Mouse (Mus musculus) hindbrain, embryonic 12.5 days (tissue): ENCODE measurements around the gene Gm20503. TPM values are rescaled to one million over a fixed set of nuclear protein-coding genes. Genes with fewer than 3 reads are reported as not detected.

Experiments used
- ATAC-seq: fragments of 200-750 bp; cut with Nextera tagmentation; 2 replicates; pipeline ENCODE4 v1.8.0; 2017; ENCODE audit warnings: moderate TSS enrichment; ENCODE audit not compliant: low FRiP score
- H3K27ac ChIP-seq: fragments of 300-500 bp; sonication (generic); 2 replicates; pipeline ENCODE4 v1.5.1; 2016; ENCODE audit warnings: mild to moderate bottlenecking
- H3K27me3 ChIP-seq: fragments of 300-500 bp; sonication (generic); 2 replicates; pipeline ENCODE4 v1.6.1; 2016; ENCODE audit warnings: mild to moderate bottlenecking
- H3K36me3 ChIP-seq: fragments of 300-500 bp; sonication (generic); 2 replicates; pipeline ENCODE4 v1.6.1; 2016; ENCODE audit warnings: mild to moderate bottlenecking
- H3K4me1 ChIP-seq: fragments of 300-500 bp; sonication (generic); 2 replicates; pipeline ENCODE4 v1.6.1; 2016
- H3K4me2 ChIP-seq: fragments of 300-500 bp; sonication (generic); replicated peaks from 2 replicates; pipeline ENCODE4 v1.6.1; 2016; ENCODE audit warnings: mild to moderate bottlenecking
- H3K4me3 ChIP-seq: fragments of 300-500 bp; sonication (generic); 2 replicates; pipeline ENCODE4 v1.5.1; 2016; ENCODE audit warnings: mild to moderate bottlenecking
- H3K9ac ChIP-seq: fragments of 300-500 bp; sonication (generic); 2 replicates; pipeline ENCODE4 v1.6.1; 2016; ENCODE audit warnings: mild to moderate bottlenecking, moderate library complexity
- H3K9me3 ChIP-seq: fragments of 300-500 bp; sonication (generic); replicated peaks from 2 replicates; pipeline ENCODE4 v1.6.1; 2016; ENCODE audit warnings: mild to moderate bottlenecking
- WGBS: fragments of 180-500 bp; shearing (Covaris S2); methylation state at CpG from one replicate; pipeline ENCODE4 v1.1.7; 2016; 5-methylcytosine and 5-hydroxymethylcytosine counted together
- polyA plus RNA-seq: library from polyadenylated mRNA; unstranded; fragments of >200 nt; fragmentation: Nextera tagmentation; extraction: Ambion mirVana; gene quantifications from 2 replicates; pipeline ENCODE4 v1.2.1, GENCODE M21; 2016

The Gm20503 gene
- polyA plus RNA-seq, 1 experiment from 2014 or later, result 14.6 TPM

DNA sequence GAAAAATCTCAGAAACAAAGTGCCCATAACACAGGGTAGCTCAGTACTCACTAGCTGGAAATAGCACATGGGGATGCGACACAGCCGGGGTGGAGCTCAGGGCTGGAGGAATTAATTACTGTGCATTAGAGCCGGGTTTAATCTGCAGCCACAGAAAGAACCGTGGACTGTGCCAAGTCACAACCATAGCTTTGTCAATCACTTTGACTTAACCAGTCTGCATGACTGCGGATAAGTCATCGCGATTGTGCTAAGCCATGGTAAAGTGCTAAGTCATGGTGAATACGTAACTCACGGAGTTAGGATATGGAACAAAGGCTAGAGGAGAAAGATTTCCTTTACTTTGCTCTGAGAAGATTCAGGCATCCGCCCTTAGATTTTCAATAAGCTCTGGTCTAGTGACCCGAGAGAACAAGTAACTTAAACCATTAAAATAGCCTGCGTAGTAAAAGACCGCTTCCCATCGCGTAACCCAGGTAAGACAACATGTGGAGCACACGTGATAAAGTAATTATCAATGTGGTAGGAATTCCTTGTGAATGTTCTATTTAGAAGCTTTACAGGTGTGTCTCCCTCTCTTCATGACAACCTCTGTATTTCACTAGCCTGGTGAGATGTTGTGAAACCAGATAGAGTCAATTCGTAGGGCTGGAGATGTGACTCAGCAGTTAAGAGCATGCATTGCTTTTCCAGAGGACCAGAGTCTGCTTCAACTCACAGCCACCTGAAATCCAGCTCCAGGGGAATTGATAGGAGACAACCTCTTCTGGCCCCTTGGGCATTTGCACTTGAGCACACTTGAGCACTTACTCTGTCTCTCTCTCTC lies 12.2 kb upstream of the Gm20503 start:
- Histone ChIP-seq H3K9me3 (no peaks in the 10 kb centered on the region), H3K4me3 (no peak overlapping the region), H3K27me3 (no peaks in the 10 kb centered on the region; the same call in 1 of the 2 replicates), H3K9ac (no peak overlapping the region), H3K4me1 (peaks cover 6% of the 10 kb centered on the region), H3K4me2 (no peak overlapping the region), H3K27ac (no peak overlapping the region), H3K36me3 (no peaks in the 10 kb centered on the region)
- 84% methylated on average over 17 of the region's 17 CpGs for WGBS
- no peak for ATAC-seq

DNA sequence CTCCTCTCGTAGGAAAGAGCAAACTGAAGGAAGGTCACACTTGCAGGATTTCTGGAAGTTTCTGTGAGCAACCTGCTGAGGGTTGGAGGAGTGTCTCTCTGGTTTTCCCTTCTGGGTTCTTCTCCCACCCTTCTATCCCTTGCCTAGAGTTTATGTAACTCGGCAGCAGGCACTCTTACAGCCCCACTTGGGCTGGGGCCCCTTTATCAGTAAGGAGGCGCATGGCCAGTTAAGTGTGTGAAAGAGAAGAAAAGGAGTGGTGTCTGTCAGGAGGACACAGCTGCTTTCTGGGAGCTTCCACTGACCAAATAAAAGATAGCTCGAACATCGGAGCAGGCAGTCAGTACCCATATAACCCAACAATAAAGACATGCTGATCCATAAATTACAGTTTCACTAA lies 10.8 kb upstream of the Gm20503 start:
- ATAC-seq, result no peak
- no peak overlapping the region for H3K4me3 ChIP-seq
- H3K9ac ChIP-seq, result no peak overlapping the region
- H3K4me2 ChIP-seq, result no peak overlapping the region
- H3K27me3 ChIP-seq, result no peaks in the 10 kb centered on the region; the same call in 1 of the 2 replicates
- WGBS, result 77% methylated on average over 5 of the region's 5 CpGs
- no peaks in the 10 kb centered on the region for H3K36me3 ChIP-seq
- no peak overlapping the region for H3K27ac ChIP-seq
- H3K4me1 ChIP-seq, result no peaks in the 10 kb centered on the region
- no peaks in the 10 kb centered on the region for H3K9me3 ChIP-seq

DNA sequence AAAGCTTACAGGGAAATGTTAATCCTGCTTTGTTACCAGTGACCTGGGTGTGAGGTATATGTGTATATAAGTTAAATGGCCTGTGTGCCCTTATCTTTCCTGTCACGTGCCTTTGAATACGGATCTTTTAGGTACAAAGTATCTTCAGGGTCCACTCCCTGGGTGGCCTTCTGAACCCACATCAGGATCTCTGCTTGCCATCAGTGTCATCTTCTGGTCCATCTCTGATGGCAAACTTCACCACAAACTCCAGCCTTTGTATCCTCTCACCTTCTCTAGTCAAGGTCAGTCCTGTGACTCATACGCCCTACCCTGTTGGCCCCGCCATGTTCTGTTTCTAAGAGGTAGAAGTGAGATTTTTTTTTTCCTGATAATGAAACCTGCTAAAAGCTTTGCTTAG lies 8.2 kb upstream of the Gm20503 start, which contains the start of gene Dnajc25:
Gene Dnajc25 (plus strand): TSS at position 301 of the 400 bp plus-strand sequence.
- Histone ChIP-seq H3K27me3 (no peaks in the 10 kb centered on the region), H3K36me3 (no peaks in the 10 kb centered on the region), H3K9me3 (no peaks in the 10 kb centered on the region), H3K4me1 (no peaks in the 10 kb centered on the region), H3K9ac (no peak within 1 kb of the TSS), H3K4me2 (no peak within 1 kb of the TSS), H3K27ac (no peak within 1 kb of the TSS), H3K4me3 (no peak within 1 kb of the TSS)
- WGBS, result 92% methylated on average over 4 of the region's 4 CpGs
- no peak for ATAC-seq

DNA sequence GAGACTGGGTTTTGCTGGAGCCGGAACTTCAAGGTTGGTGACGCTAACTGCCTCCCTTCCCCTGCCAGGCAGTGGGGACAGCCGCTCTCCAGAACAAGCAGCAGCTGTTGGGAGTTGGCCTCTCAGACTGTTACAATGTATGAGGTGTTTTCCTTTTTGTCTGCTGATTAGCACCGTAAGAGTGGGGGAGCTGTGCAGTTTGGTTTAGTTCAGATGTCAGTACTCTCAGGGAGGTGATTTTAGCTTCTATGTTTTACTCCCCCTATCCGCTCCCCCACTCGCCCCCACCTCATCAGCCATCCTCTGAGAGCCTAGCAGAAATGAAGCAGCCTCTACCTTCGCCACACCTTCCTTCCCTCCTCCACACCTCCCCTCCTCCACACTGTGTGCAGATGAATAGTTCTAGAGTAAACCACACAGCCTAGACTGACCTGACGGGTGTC lies 7.7 kb upstream of the Gm20503 start:
- no peaks in the 10 kb centered on the region for H3K36me3 ChIP-seq
- no peak overlapping the region for H3K4me3 ChIP-seq
- WGBS, result 71% methylated on average over 8 of the region's 8 CpGs
- no peaks in the 10 kb centered on the region for H3K4me1 ChIP-seq
- ATAC-seq, result no peak
- no peak overlapping the region for H3K27ac ChIP-seq
- no peak overlapping the region for H3K9ac ChIP-seq
- no peaks in the 10 kb centered on the region for H3K9me3 ChIP-seq
- H3K27me3 ChIP-seq, result no peaks in the 10 kb centered on the region
- no peak overlapping the region for H3K4me2 ChIP-seq

DNA sequence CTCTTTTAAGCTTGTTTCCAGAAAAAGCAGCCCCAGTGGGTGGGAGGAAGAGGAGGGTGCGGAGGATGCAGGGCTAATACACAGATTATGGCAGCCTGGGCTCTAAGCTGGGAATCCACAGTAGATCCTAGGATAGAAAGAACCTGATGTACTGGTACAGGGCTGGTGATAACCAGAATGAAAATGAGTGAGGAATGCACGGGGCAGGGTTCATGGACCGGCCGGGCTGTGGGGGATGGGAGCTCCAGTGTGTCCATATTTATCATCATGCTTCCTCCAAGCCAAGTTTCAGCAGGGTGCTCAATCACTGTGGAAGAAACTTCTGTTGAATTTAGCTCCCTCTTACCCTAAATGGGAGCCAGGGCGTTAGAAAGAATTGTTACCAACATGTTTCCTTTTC lies 5.9 kb upstream of the Gm20503 start:
- no peaks in the 10 kb centered on the region for H3K36me3 ChIP-seq
- no peak overlapping the region for H3K4me3 ChIP-seq
- H3K27me3 ChIP-seq, result no peaks in the 10 kb centered on the region
- no peak overlapping the region for H3K9ac ChIP-seq
- ATAC-seq, result no peak
- H3K4me1 ChIP-seq, result no peaks in the 10 kb centered on the region
- WGBS, result 71% methylated on average over 5 of the region's 5 CpGs
- H3K9me3 ChIP-seq, result no peaks in the 10 kb centered on the region
- no peak overlapping the region for H3K4me2 ChIP-seq
- no peak overlapping the region for H3K27ac ChIP-seq

DNA sequence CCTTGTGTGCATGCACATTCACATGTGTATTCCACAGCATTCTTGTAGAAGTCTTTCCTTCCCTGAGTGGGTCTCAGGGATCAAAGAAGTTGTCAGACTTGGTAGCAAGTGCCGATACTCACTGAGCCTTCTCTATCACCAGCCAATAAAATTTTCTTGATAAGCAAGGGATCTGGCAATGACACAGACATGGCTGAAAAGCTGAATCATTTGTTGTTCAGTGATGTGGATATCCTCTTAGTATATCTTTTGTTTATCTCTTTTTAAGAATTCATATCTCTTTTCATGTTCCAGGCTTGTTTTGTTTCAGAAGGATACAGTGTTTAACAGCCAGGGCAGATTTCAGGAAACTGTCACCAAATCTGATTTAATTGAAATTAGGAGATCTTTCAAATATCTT lies 4.3 kb upstream of the Gm20503 start:
- no peaks in the 10 kb centered on the region for H3K9me3 ChIP-seq
- H3K9ac ChIP-seq, result no peak overlapping the region
- ATAC-seq, result no peak
- no peak overlapping the region for H3K4me2 ChIP-seq
- WGBS, result 87% methylated on average over 1 of the region's 1 CpGs
- peaks cover 5% of the 10 kb centered on the region for H3K4me1 ChIP-seq
- H3K27me3 ChIP-seq, result no peaks in the 10 kb centered on the region
- no peak overlapping the region for H3K27ac ChIP-seq
- no peaks in the 10 kb centered on the region for H3K36me3 ChIP-seq
- H3K4me3 ChIP-seq, result no peak overlapping the region

DNA sequence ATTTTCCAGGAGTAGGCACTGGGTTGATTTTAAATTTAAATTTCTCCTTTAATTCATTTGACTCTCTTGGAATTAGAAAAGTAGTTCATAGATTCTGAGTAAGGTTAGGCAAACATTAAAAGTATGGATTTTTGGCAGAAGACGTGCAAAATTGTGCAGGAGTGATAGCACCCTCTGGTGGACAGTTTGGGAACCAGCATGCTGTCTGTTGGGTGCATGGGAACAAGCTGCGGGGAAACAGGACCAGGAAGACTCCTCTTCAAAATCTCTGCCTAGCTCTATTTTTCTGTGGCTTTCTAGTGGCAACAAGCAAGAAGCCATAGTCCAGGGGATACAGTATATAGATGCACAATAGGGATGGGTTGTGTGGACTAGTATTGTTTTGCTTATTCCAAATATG lies 3.3 kb upstream of the Gm20503 start:
- WGBS, result 16% methylated on average over 2 of the region's 2 CpGs
- peaks cover 15% of the 10 kb centered on the region for H3K4me1 ChIP-seq
- H3K36me3 ChIP-seq, result no peaks in the 10 kb centered on the region
- no peaks in the 10 kb centered on the region for H3K9me3 ChIP-seq
- H3K4me2 ChIP-seq, result no peak overlapping the region
- H3K27me3 ChIP-seq, result no peaks in the 10 kb centered on the region
- ATAC-seq, result no peak
- H3K27ac ChIP-seq, result no peak overlapping the region
- H3K9ac ChIP-seq, result no peak overlapping the region
- H3K4me3 ChIP-seq, result no peak overlapping the region

DNA sequence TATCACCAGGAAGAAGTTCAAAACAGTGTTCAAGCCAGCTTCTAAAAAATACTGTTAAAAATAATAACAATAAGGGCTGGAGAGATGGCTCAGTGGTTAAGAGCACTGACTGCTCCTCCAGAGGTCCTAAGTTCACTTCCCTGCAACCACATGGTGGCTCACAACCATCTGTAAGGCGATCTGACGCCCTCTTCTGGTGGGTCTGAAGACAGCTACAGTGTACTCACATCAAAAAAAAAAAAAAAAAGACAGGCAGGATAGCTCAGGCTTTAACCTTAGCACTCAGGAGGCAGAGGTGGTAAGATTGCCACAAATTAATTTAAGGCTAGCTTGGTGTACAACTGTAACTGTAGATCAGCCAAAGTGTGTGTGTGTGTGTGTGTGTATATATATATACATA lies 2.4 kb upstream of the Gm20503 start:
- ATAC-seq, result no peak
- Histone ChIP-seq H3K4me2 (no peak overlapping the region), H3K4me3 (no peak overlapping the region), H3K27ac (no peak overlapping the region), H3K9ac (no peak overlapping the region), H3K27me3 (no peaks in the 10 kb centered on the region), H3K9me3 (no peaks in the 10 kb centered on the region), H3K4me1 (peaks cover 19% of the 10 kb centered on the region), H3K36me3 (no peaks in the 10 kb centered on the region)
- 0% methylated on average over 2 of the region's 2 CpGs for WGBS

DNA sequence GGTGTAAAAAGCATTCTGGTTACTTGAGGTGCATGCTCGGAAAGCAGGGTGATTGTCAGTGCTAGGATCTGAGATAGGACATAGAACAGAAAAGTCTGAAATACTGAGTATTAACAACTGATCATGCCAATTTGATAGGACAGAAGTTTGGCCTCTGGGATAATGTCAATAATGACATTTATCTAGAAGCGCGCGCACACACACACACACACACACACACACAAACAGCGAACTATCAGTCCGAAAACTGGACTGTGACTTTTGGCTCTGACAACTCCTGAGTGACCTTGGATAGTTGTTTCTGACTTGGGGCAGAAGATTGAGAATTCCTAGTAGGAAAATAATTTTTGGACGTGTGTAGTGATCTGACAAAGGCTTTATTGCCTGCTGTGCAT lies 793 bp downstream of the Gm20503 start:
- Histone ChIP-seq H3K9ac (peak overlapping the region; percentile 94), H3K4me3 (peak overlapping the region; percentile 82), H3K9me3 (no peaks in the 10 kb centered on the region), H3K4me1 (peaks cover 22% of the 10 kb centered on the region), H3K4me2 (peak overlapping the region; percentile 74), H3K36me3 (no peaks in the 10 kb centered on the region), H3K27me3 (no peaks in the 10 kb centered on the region), H3K27ac (0 out of 2 replicates have a peak overlapping the region, but pooled peaks have one; percentile 92)
- ATAC-seq, result no peak
- 34% methylated on average over 7 of the region's 7 CpGs for WGBS

DNA sequence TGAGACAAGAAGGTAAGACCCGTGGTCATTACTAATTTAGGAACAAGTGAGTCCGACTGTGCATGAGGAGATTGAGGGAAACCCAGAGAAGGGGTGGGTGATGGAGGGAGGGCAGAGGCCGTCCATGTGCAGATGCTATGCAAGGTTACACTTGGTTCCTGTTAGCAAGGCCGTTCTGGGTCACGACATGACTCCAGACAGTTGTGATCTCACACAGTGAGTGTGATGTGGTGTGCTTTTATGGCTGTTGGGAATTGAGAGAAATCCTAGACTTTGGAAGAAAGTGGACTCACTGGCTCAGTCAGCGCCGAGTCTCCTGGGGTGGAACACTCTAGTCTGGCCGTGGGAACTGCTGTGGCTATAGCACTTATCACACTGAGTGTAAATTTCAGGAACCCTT lies 3.2 kb downstream of the Gm20503 start:
- no peak overlapping the region for H3K27ac ChIP-seq
- ATAC-seq, result no peak
- H3K4me1 ChIP-seq, result peaks cover 22% of the 10 kb centered on the region
- H3K9me3 ChIP-seq, result no peaks in the 10 kb centered on the region
- H3K36me3 ChIP-seq, result no peaks in the 10 kb centered on the region
- no peak overlapping the region for H3K4me3 ChIP-seq
- H3K4me2 ChIP-seq, result no peak overlapping the region
- WGBS, result 58% methylated on average over 8 of the region's 8 CpGs
- H3K9ac ChIP-seq, result no peak overlapping the region
- no peaks in the 10 kb centered on the region for H3K27me3 ChIP-seq

DNA sequence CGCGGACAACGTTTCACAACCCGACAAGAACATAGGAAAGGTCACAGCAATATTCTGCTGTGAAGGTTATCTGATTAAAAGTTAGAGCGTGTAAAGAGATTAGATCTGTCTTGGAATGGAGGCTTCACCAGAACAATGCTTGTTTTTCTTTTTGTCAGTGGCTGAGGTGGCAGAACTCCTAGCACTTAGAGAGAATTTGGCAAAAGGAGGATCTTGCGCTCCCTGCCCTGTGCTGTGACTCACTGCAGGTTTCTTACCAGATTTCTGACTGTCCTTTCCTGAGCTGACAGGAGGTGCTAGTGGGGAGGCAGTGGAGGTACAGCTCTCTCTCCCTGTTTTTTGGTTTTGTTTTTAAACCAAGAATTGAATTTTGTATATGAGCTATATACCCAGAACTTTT lies 4.0 kb downstream of the Gm20503 start:
- no peak overlapping the region for H3K4me2 ChIP-seq
- H3K9me3 ChIP-seq, result no peaks in the 10 kb centered on the region
- no peak overlapping the region for H3K9ac ChIP-seq
- H3K36me3 ChIP-seq, result no peaks in the 10 kb centered on the region
- H3K27ac ChIP-seq, result no peak overlapping the region
- H3K27me3 ChIP-seq, result no peaks in the 10 kb centered on the region
- WGBS, result 79% methylated on average over 6 of the region's 6 CpGs
- no peak overlapping the region for H3K4me3 ChIP-seq
- H3K4me1 ChIP-seq, result peaks cover 22% of the 10 kb centered on the region
- no peak for ATAC-seq

DNA sequence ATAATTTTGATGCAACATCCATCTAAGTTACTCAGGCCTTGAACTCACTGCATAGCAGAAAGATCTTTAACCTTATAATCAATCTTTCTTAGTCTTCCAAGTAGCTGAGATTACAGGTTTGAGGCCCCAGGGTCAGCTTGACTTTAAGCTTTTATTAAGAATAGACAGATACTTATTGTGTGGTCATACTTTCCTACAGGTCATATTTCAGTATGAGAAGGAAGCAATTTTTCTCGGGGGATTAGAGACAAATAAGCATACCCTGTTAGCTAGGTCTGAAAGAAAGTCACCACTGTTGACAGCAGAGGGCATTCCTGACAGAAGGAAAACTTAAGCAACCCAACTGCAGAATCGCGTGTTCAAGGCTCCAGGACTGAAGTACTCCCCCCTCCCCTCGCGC lies 5.0 kb downstream of the Gm20503 start:
- peaks cover 19% of the 10 kb centered on the region for H3K4me1 ChIP-seq
- WGBS, result 81% methylated on average over 5 of the region's 5 CpGs
- H3K4me2 ChIP-seq, result no peak overlapping the region
- no peak overlapping the region for H3K27ac ChIP-seq
- H3K9me3 ChIP-seq, result no peaks in the 10 kb centered on the region
- no peaks in the 10 kb centered on the region for H3K27me3 ChIP-seq
- no peak overlapping the region for H3K9ac ChIP-seq
- ATAC-seq, result no peak
- H3K36me3 ChIP-seq, result no peaks in the 10 kb centered on the region
- no peak overlapping the region for H3K4me3 ChIP-seq

DNA sequence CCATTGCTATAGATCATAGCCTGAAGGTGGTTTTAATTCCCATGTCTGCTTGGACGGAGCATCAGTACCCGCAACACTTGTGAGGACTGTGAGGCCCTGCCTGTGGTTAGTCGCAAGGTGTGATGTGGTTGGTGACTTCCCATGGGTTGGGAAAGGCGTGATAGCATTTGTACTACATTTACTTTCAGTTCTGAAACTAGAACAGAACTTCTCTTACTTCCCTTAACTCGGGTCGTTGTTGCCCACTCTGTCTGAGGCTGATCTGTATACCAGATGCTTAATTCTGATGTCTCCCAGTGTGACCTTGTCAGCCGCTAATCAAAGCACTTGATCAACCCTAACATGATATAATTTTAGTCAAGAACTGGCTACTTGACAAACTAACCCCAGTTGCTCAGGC lies 6.2 kb downstream of the Gm20503 start:
- WGBS, result 90% methylated on average over 7 of the region's 7 CpGs
- ATAC-seq, result no peak

More for the DNA sequence above, 6.2 kb downstream of the Gm20503 start:
- Histone ChIP-seq H3K4me3 (no peak overlapping the region), H3K9ac (no peak overlapping the region), H3K27me3 (no peaks in the 10 kb centered on the region), H3K4me2 (no peak overlapping the region), H3K9me3 (no peaks in the 10 kb centered on the region), H3K36me3 (no peaks in the 10 kb centered on the region), H3K27ac (no peak overlapping the region), H3K4me1 (peaks cover 12% of the 10 kb centered on the region)
